Mouse (Mus musculus): Measurements from ENCODE around the gene Olfr1371. TPM values are rescaled to one million over a fixed set of nuclear protein-coding genes. Genes with fewer than 3 reads are reported as not detected.

Olfr1371 gene
- not detected in 2 replicates for polyA plus RNA-seq (2015; fragmentation: Nextera tagmentation; extraction: Ambion mirVana)

- H3K27ac ChIP-seq (replicated peaks), result no peak within 1 kb of the TSS
- no peak within 1 kb of the TSS for H3K4me3 ChIP-seq
- no peaks in the 10 kb centered on the region for H3K9me3 ChIP-seq
- no peaks in the 10 kb centered on the region for H3K36me3 ChIP-seq
- H3K27me3 ChIP-seq, result no peaks in the 10 kb centered on the region
- H3K4me2 ChIP-seq, result no peak within 1 kb of the TSS
- no peak for ATAC-seq (ENCODE audit: low FRiP score, low read depth)
- H3K4me1 ChIP-seq (replicated peaks), result no peaks in the 10 kb centered on the region
- no peak within 1 kb of the TSS for H3K9ac ChIP-seq
Observed at GRCm38 (mm10) chr11:52213887-52214286, at the start of gene Olfr1371. Olfr1371 (minus strand) TSS chr11:52213987.

DNA sequence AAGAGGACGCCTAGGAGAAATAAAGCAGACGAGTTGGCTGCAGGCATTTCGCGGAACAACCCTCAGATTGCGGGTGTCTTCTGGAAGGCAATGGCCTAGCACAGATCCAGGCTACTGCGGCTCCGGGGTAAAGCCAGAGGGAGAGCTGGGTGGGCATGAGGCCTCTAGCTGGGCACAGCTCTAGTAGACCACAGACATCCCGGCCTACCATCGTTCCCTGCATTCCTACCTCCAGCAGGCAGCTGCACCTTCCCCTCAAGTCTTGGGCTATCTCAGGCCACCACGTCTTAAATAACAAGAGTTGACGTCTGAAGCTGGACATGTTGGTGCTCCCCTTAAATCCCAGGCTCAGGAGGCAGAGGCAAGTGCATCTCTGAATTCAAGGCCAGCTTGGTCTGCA lies 48.6 kb upstream of the Olfr1371 start:
- H3K9ac ChIP-seq, result no peak overlapping the region
- H3K36me3 ChIP-seq, result no peaks in the 10 kb centered on the region
- WGBS, result 92% methylated on average over 11 of the region's 11 CpGs
- peaks cover 14% of the 10 kb centered on the region; the same call in 1 of the 2 replicates for H3K4me1 ChIP-seq (replicated peaks)
- H3K27me3 ChIP-seq, result no peaks in the 10 kb centered on the region
- no peak overlapping the region for H3K4me2 ChIP-seq
- H3K4me3 ChIP-seq, result no peak overlapping the region
- no peak for ATAC-seq (ENCODE audit: low FRiP score, low read depth)
- H3K27ac ChIP-seq (replicated peaks), result no peak overlapping the region
- H3K9me3 ChIP-seq, result no peaks in the 10 kb centered on the region

DNA sequence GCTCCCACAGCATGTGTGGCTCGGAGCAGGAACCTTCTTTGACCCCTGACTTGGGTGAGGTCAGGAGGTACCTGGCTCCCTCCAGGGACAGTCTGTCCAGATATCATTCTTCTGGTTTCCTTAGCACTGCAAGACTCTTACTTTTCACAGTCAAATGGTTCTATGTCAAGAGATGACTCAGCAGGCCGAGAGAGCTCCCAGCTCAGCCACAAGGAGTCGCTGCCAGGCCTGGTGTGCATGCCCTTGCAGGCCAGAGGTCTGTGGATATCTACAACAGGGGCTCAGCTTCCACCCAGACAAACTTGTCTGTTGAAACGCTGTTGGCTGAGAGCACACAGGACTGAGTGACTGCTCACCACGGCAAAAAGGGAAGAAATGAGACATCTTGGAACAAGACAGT lies 48.1 kb upstream of the Olfr1371 start:
- Histone ChIP-seq H3K9ac (no peak overlapping the region), H3K4me1 (replicated peaks) (peaks cover 14% of the 10 kb centered on the region; the same call in 1 of the 2 replicates), H3K27me3 (no peaks in the 10 kb centered on the region), H3K4me2 (no peak overlapping the region), H3K27ac (replicated peaks) (no peak overlapping the region), H3K4me3 (no peak overlapping the region), H3K36me3 (no peaks in the 10 kb centered on the region), H3K9me3 (no peaks in the 10 kb centered on the region)
- no peak for ATAC-seq (ENCODE audit: low FRiP score, low read depth)
- 58% methylated on average over 5 of the region's 5 CpGs for WGBS

DNA sequence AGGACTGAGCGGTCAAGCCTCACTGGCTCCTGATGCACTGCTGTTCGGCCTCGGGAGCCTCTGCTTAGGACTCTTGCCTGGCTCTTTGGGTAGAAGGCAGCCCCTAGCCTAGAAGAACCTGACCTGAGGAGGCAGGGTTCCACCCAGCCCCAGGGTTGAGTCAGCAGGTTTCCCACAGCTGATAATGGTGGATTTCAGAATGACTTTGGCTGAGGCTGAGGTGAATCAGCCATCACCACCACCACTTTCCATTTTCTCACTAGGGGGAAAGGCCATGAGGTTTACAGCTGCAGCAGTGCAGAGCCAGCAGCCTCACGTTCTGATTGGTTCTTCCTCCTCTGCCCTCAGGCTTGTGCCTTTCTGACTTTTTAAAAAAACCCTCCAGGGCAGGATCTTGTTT lies 47.1 kb upstream of the Olfr1371 start:
- no peak for ATAC-seq (ENCODE audit: low FRiP score, low read depth)
- Histone ChIP-seq H3K36me3 (no peaks in the 10 kb centered on the region), H3K4me1 (replicated peaks) (0 out of 2 replicates have a peak, but pooled peaks cover 7% of the 10 kb centered on the region), H3K27ac (replicated peaks) (no peak overlapping the region), H3K9me3 (no peaks in the 10 kb centered on the region), H3K4me2 (no peak overlapping the region), H3K4me3 (no peak overlapping the region), H3K9ac (no peak overlapping the region), H3K27me3 (no peaks in the 10 kb centered on the region)
- WGBS, result 69% methylated on average over 4 of the region's 4 CpGs

DNA sequence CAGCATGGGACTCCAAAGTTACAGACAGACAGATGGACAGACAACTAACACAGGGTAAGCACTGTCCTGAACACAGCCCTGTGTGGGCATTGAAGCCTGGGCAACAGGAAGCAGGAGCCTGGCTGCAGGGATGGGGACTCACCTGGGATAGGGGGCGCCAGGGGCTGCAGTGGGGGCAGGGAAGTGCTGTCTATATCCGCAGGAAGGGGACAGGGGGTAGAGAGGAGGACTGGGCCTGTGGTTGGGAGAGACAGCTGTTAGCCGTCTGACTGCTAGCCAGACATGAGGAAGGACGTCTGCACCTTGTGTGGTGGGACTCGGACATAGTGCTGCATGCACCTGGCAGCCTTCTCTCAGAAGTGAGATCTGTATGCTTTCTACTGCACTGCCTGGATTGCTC lies 44.9 kb upstream of the Olfr1371 start:
- Histone ChIP-seq H3K4me1 (replicated peaks) (no peaks in the 10 kb centered on the region), H3K27me3 (no peaks in the 10 kb centered on the region), H3K9me3 (no peaks in the 10 kb centered on the region), H3K4me3 (no peak overlapping the region), H3K4me2 (no peak overlapping the region), H3K9ac (no peak overlapping the region), H3K27ac (replicated peaks) (no peak overlapping the region), H3K36me3 (no peaks in the 10 kb centered on the region)
- ATAC-seq (ENCODE audit: low FRiP score, low read depth), result no peak
- 83% methylated on average over 5 of the region's 5 CpGs for WGBS

- ATAC-seq (ENCODE audit: low FRiP score, low read depth), result no peak
- no peaks in the 10 kb centered on the region for H3K36me3 ChIP-seq
- no peaks in the 10 kb centered on the region for H3K27me3 ChIP-seq
- H3K4me3 ChIP-seq, result no peak overlapping the region
- no peaks in the 10 kb centered on the region for H3K4me1 ChIP-seq (replicated peaks)
- H3K4me2 ChIP-seq, result no peak overlapping the region
- no peak overlapping the region for H3K27ac ChIP-seq (replicated peaks)
- 88% methylated on average over 3 of the region's 3 CpGs for WGBS
- no peak overlapping the region for H3K9ac ChIP-seq
- H3K9me3 ChIP-seq, result no peaks in the 10 kb centered on the region
Observed at GRCm38 (mm10) chr11:52257376-52257775, 43.6 kb upstream of the Olfr1371 start.

- no peak overlapping the region for H3K9ac ChIP-seq
- H3K4me3 ChIP-seq, result no peak overlapping the region
- no peaks in the 10 kb centered on the region for H3K9me3 ChIP-seq
- H3K27me3 ChIP-seq, result no peaks in the 10 kb centered on the region
- ATAC-seq (ENCODE audit: low FRiP score, low read depth), result no peak
- H3K4me2 ChIP-seq, result no peak overlapping the region
- WGBS, result 92% methylated on average over 8 of the region's 8 CpGs
- H3K27ac ChIP-seq (replicated peaks), result no peak overlapping the region
- no peaks in the 10 kb centered on the region for H3K4me1 ChIP-seq (replicated peaks)
- no peaks in the 10 kb centered on the region for H3K36me3 ChIP-seq
Observed at GRCm38 (mm10) chr11:52255077-52255476, 41.3 kb upstream of the Olfr1371 start.

GRCm38 (mm10) chr11:52253674-52254375 lies 40.0 kb upstream of the Olfr1371 start:
- no peaks in the 10 kb centered on the region for H3K9me3 ChIP-seq
- WGBS, result 68% methylated on average over 11 of the region's 11 CpGs
- ATAC-seq (ENCODE audit: low FRiP score, low read depth), result peak; percentile 76; the same call in 1 of the 2 replicates

DNA sequence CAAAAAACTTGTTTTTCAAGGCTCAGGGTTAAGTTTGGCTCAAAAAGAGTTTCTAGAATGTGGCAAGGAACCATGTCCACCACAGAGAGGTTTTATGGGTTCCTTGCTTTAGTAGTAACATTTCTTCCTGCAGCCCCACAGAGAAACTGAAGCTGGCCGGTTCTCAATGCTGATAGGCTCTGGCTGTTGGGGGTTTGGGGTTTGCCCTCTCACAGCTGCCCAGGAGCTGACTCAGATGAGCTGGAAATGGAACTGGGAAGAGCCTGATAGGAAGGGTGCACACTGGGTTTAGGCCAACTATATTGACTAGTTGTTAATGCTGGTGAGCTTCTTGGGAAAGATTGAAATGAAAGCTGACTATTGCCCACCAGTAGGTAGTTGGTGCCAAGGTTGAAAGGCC lies 38.9 kb upstream of the Olfr1371 start:
- ATAC-seq (ENCODE audit: low FRiP score, low read depth), result no peak
- 83% methylated on average over 1 of the region's 1 CpGs for WGBS
- Histone ChIP-seq H3K27me3 (no peaks in the 10 kb centered on the region), H3K36me3 (0 out of 2 replicates have a peak, but pooled peaks cover under 1% of the 10 kb centered on the region), H3K9ac (no peak overlapping the region), H3K4me2 (no peak overlapping the region), H3K9me3 (no peaks in the 10 kb centered on the region), H3K27ac (replicated peaks) (no peak overlapping the region), H3K4me3 (no peak overlapping the region), H3K4me1 (replicated peaks) (no peaks in the 10 kb centered on the region)

More at GRCm38 (mm10) chr11:52253674-52254375, 40.0 kb upstream of the Olfr1371 start:
- Histone ChIP-seq H3K27ac (replicated peaks) (no peak overlapping the region), H3K4me1 (replicated peaks) (no peaks in the 10 kb centered on the region), H3K27me3 (no peaks in the 10 kb centered on the region), H3K4me2 (no peak overlapping the region), H3K9ac (no peak overlapping the region), H3K36me3 (no peaks in the 10 kb centered on the region), H3K4me3 (no peak overlapping the region)

DNA sequence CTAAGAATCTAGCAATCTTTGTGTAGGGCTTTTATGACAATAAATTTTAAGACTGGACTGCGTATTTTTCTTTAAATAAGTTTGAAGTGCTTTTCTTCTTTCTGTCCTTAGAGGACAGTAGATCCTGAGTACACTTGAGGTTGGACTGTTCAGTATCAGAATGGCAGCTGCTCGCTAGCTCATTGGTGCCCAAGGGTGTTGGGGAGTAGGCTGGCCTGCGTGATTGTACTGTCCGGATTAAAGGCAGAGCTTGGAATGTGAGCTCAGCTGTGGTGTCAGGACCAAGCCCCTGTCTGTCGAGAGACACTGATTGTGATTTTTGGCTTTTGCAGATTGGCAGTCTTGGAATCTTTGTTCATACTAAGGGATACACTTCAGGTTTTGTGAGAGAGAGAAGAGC lies 38.0 kb upstream of the Olfr1371 start:
- H3K27me3 ChIP-seq, result no peaks in the 10 kb centered on the region
- H3K4me2 ChIP-seq, result no peak overlapping the region
- 83% methylated on average over 5 of the region's 5 CpGs for WGBS
- no peak overlapping the region for H3K9ac ChIP-seq
- H3K4me3 ChIP-seq, result no peak overlapping the region
- ATAC-seq (ENCODE audit: low FRiP score, low read depth), result no peak
- H3K27ac ChIP-seq (replicated peaks), result no peak overlapping the region
- H3K9me3 ChIP-seq, result no peaks in the 10 kb centered on the region
- H3K4me1 ChIP-seq (replicated peaks), result no peaks in the 10 kb centered on the region
- 0 out of 2 replicates have a peak, but pooled peaks cover 8% of the 10 kb centered on the region for H3K36me3 ChIP-seq

DNA sequence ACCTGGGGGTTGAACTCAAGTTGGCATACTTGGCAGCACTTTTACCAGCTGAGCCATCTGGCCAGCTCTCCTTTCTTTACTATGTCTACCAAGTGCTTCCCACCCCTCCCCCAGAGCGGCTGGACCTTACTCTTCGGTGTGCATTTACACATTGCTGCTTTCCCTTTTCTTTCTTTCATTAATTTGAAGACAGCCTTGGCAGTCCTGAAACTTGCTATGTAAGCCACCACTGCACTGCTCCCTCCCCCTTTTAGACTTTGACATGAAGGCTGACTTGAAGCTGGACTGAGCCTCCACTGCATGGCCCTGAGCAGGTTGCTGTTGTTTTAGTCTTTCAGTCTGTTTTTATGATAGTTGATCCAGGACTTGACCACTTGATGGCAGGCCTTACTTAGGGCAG lies 35.7 kb upstream of the Olfr1371 start:
- ATAC-seq (ENCODE audit: low FRiP score, low read depth), result no peak

DNA sequence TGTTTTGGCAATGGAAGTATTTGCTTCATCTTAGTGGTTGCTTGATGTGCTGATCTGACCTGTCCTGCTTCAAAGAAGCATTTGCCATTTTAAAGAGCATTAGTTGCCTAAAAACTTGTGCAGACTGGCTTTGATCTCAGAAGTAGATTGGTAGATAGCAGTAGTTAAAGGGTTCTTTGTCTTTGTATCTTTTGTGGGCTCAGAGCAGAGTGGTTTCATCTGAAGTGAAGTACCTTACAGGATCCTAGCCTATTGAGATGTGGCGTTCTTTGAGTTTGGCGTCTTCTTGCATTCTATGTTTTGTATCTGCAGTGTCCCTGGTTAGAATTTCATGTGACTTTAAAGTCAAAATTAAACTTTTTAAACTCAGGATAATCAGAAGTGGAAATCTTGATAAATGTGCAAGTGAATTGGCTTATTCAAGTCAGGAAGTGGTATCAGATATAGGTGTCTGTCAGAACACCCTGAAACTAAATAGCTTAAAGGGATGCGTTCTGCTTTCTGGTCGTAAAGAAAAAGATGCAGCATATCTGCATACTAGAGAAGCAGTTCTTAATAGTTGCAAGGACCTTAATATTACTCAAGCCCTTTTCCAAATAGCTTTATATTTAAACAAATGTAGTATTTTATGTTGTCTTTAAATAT lies 27.2 kb upstream of the Olfr1371 start:
- H3K4me1 ChIP-seq (replicated peaks), result no peaks in the 10 kb centered on the region
- no peaks in the 10 kb centered on the region for H3K27me3 ChIP-seq
- WGBS, result 88% methylated on average over 4 of the region's 4 CpGs
- H3K9ac ChIP-seq, result no peak overlapping the region
- H3K9me3 ChIP-seq, result no peaks in the 10 kb centered on the region
- no peak overlapping the region for H3K4me2 ChIP-seq
- no peak overlapping the region for H3K27ac ChIP-seq (replicated peaks)
- no peak for ATAC-seq (ENCODE audit: low FRiP score, low read depth)
- H3K36me3 ChIP-seq, result peaks cover 51% of the 10 kb centered on the region
- H3K4me3 ChIP-seq, result no peak overlapping the region

More for the DNA sequence above, 35.7 kb upstream of the Olfr1371 start:
- Histone ChIP-seq H3K36me3 (peaks cover 22% of the 10 kb centered on the region), H3K9ac (no peak overlapping the region), H3K4me2 (no peak overlapping the region), H3K9me3 (no peaks in the 10 kb centered on the region), H3K27ac (replicated peaks) (no peak overlapping the region), H3K27me3 (no peaks in the 10 kb centered on the region), H3K4me3 (no peak overlapping the region), H3K4me1 (replicated peaks) (no peaks in the 10 kb centered on the region)
- 91% methylated on average over 2 of the region's 2 CpGs for WGBS
